Mouse (Mus musculus): ENCODE results near the gene Hpse2. TPM values are rescaled to one million over a fixed set of nuclear protein-coding genes. Genes with fewer than 3 reads are reported as not detected.
A peak's percentile ranks its signal among the peaks of the same experiment; 100 is the strongest.

The Hpse2 gene
- polyA plus RNA-seq, 1 experiment from 2014 or later: 2.7 TPM

DNA sequence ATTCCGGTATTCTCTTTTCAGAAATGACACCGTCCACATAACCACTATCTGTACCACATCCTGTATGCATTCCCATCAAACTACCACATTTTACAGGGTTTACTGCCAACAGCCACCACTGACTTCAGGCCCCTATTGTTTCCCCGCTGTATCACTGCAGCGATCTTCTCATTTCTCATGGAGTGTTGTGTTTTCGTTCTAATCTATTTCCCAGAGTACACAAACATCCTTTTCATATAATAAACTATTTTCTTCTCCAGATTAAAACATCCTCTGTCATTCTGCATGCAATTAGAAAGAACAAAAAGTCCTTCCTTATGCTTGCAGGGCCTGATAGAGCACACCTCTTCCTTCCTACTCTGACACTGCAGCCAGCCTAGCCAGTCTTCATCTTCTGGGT is 399.3 kb downstream of the Hpse2 start:
- Histone ChIP-seq H3K27me3 (ENCODE audit: insufficient read depth, poor library complexity, severe bottlenecking) (no peaks in the 10 kb centered on the region), H3K36me3 (no peaks in the 10 kb centered on the region), H3K4me3 (no peak overlapping the region), H3K27ac (no peak overlapping the region), H3K4me1 (replicated peaks) (no peaks in the 10 kb centered on the region), H3K9me3 (no peaks in the 10 kb centered on the region)
- WGBS: 88% methylated on average over 5 of the region's 5 CpGs
- DNase-seq (ENCODE audit: low spot score): no peak

DNA sequence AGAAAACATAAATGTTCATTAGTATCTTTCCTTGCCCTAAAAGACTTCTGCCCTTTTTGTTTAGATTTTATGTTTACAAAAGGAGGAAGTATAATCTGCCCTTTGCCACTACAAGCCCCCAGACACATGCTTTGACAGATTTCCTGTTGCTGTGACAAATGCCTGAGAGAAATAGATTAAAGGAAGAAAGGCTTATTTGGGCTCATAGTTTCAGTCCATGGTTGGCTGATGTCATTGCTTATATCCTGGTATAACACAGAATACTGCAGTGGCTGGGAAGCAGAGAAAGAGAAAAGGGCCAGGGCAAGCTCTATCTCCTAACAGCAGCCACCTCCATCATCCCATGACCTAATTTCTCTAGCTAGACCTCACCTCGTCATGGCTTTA is 401.8 kb downstream of the Hpse2 start:
- 71% methylated on average over 1 of the region's 1 CpGs for WGBS
- Histone ChIP-seq H3K9me3 (no peaks in the 10 kb centered on the region), H3K27ac (no peak overlapping the region), H3K27me3 (ENCODE audit: insufficient read depth, poor library complexity, severe bottlenecking) (no peaks in the 10 kb centered on the region), H3K4me1 (replicated peaks) (no peaks in the 10 kb centered on the region), H3K4me3 (no peak overlapping the region), H3K36me3 (no peaks in the 10 kb centered on the region)
- DNase-seq (ENCODE audit: low spot score): no peak

DNA sequence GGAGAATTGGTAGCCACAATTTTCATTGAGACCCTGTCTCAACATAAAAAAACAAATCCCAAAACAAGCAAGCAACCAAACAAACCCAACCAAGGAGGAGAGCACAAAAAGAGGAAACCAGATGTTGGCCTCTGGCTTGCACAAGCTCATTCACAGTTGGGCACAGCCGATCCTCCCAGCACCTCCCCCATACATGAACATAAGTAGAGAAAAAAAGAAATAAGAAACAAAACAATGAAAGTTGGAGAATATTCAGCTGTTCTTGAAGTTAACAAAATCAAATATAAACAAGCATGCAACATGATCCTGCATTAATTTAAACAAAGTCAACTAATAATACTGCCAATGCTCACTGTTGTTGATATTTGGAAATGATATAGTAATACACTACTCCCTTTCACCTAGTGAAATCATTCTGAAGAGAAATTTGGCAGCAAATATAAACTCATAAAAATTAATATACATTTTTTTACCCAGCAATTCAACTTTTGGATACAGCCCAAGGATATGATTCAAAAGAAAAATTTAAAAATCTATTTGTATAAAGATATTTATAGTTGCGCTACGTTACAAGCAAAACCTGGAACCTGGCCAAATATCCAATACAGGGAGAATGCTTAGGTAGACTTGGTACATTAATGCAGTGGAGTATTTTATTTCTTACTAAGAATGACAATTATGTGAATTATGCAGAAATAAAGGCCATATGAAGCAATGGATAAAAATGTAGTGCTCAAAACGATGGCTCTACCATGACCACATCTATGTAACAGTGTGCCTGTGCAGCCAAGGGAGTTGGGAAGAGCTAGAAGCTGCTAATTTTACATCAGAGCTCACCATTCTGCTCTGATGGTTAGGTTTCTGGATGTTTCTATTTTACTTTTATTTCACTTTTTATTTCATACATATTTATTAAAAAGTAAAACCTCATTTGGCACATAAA is 402.5 kb downstream of the Hpse2 start:
- WGBS: 82% methylated on average over 4 of the region's 4 CpGs
- no peak for DNase-seq (ENCODE audit: low spot score)

DNA sequence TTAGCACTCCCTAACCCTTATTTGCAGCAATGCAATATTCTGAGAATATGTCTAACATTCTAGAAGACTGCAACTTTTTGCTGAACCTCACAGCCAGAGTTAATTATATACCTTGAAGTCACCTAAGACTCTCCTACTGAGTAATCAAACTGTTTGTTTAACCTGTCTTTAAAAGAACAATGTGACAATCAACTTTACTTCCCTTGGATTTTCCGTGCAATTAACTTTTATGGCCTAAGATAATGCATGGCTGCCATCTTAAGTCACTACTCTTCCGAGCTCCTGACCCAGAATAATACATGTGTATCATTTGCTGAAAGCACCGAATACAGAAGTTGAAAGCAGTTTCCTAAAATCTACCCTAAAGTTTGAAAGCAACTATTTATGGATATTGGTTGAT is 407.6 kb downstream of the Hpse2 start:
- WGBS: 78% methylated on average over 3 of the region's 3 CpGs
- H3K4me3 ChIP-seq: no peak overlapping the region
- H3K4me1 ChIP-seq (replicated peaks): no peaks in the 10 kb centered on the region
- H3K27ac ChIP-seq: no peak overlapping the region
- H3K36me3 ChIP-seq: no peaks in the 10 kb centered on the region
- H3K9me3 ChIP-seq: no peaks in the 10 kb centered on the region
- H3K27me3 ChIP-seq (ENCODE audit: insufficient read depth, poor library complexity, severe bottlenecking): no peaks in the 10 kb centered on the region
- no peak for DNase-seq (ENCODE audit: low spot score)

More for the DNA sequence above, 402.5 kb downstream of the Hpse2 start:
- no peaks in the 10 kb centered on the region for H3K4me1 ChIP-seq (replicated peaks)
- H3K9me3 ChIP-seq: no peaks in the 10 kb centered on the region
- H3K4me3 ChIP-seq: no peak overlapping the region
- H3K27ac ChIP-seq: no peak overlapping the region
- H3K36me3 ChIP-seq: no peaks in the 10 kb centered on the region
- no peaks in the 10 kb centered on the region for H3K27me3 ChIP-seq (ENCODE audit: insufficient read depth, poor library complexity, severe bottlenecking)

DNA sequence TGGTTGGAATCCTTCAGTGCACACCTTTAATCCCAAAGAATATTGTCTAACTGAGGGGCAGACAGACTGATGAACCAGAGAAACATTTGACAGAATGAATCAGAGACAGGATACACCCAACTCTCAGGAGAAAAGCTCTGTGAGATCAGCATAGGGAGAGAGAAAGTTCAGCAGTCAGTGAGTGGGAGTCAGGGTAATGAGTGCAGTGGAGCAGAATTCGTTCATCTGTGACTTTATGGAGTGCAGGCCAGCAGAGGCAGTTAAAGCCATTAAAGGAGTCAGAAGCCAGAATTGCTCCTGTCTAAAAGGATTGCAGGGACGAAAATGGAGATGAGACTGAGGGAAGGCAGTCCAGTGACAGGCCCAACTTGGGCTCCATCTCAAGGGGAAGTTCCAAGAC is 410.2 kb downstream of the Hpse2 start:
- DNase-seq (ENCODE audit: low spot score): no peak
- 73% methylated on average over 2 of the region's 2 CpGs for WGBS

DNA sequence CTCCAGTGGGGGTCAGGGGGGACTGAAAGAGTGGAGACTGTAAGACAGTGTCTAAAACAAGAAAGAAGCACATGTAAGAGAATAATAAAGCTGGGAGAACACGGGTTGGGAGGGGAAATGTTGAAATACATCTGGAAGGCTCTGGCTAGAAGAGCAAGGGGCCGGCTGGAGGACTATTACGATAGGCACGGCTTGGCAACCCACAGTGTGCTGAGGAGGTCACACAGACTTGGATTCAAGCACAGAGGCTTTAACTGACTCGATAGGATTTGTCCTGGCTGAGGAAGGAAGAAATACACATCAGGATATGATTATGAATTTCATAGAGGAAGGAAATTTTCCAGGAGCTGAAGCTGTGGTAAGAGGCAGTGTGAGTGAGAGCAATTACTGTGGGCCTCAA is 414.4 kb downstream of the Hpse2 start:
- 88% methylated on average over 5 of the region's 5 CpGs for WGBS
- H3K4me3 ChIP-seq: no peak overlapping the region
- DNase-seq (ENCODE audit: low spot score): no peak

More for the DNA sequence above, 410.2 kb downstream of the Hpse2 start:
- H3K4me1 ChIP-seq (replicated peaks): no peaks in the 10 kb centered on the region
- H3K27me3 ChIP-seq (ENCODE audit: insufficient read depth, poor library complexity, severe bottlenecking): no peaks in the 10 kb centered on the region
- no peak overlapping the region for H3K27ac ChIP-seq
- H3K36me3 ChIP-seq: no peaks in the 10 kb centered on the region
- no peaks in the 10 kb centered on the region for H3K9me3 ChIP-seq
- no peak overlapping the region for H3K4me3 ChIP-seq

DNA sequence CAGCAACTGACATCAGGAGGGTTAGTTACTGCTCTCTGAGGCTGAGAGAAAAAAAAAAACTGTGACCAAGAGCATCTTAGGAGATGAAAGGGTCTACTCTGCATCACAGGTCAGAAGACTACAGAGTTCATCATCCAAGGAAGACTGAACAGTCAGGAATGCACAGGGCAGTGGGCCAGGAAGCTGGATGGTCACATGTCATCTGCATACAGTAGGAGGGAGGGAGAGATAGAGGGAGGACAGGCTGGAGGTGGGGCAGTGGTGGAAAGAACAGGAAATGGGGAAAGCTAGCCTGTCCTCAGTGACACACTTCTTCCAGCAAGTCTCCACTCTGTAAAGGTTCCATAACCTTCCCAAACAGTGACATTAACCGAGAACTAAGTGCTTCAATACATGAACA is 423.0 kb downstream of the Hpse2 start:
- no peak overlapping the region for H3K27ac ChIP-seq
- WGBS: 85% methylated on average over 1 of the region's 1 CpGs
- H3K36me3 ChIP-seq: no peaks in the 10 kb centered on the region
- H3K4me3 ChIP-seq: no peak overlapping the region
- H3K27me3 ChIP-seq (ENCODE audit: insufficient read depth, poor library complexity, severe bottlenecking): no peaks in the 10 kb centered on the region
- no peaks in the 10 kb centered on the region for H3K4me1 ChIP-seq (replicated peaks)
- DNase-seq (ENCODE audit: low spot score): no peak
- H3K9me3 ChIP-seq: no peaks in the 10 kb centered on the region

More for the DNA sequence above, 414.4 kb downstream of the Hpse2 start:
- H3K36me3 ChIP-seq: no peaks in the 10 kb centered on the region
- H3K27ac ChIP-seq: no peak overlapping the region
- H3K27me3 ChIP-seq (ENCODE audit: insufficient read depth, poor library complexity, severe bottlenecking): no peaks in the 10 kb centered on the region
- no peaks in the 10 kb centered on the region for H3K9me3 ChIP-seq
- H3K4me1 ChIP-seq (replicated peaks): no peaks in the 10 kb centered on the region

DNA sequence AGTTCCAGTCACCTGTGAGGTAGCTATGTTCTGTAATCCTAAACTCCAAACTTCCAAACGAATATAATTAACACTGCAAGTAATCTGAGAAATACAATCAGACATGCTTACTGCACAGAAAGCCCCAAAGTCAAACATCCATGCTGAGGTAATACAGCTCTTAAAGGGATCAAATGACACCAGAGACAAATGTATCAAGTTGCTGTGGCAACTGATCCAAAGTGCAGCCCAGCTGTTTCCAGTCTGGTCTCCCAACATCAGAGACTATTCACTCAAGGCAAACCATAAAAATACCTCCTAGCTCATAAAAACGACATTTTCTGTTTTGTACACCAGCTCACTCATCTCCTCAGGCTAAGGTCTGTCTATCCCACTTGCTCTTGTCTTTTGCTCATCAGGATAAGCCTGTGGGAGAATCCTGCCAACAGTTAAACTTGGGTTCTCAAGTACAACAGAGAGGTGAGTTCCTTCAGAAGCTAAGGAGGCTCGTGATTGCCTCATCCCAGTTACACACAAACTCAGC is 440.0 kb downstream of the Hpse2 start:
- no peak overlapping the region for H3K4me3 ChIP-seq
- WGBS: 53% methylated on average over 3 of the region's 3 CpGs
- H3K27ac ChIP-seq: no peak overlapping the region
- H3K36me3 ChIP-seq: no peaks in the 10 kb centered on the region
- no peaks in the 10 kb centered on the region for H3K27me3 ChIP-seq (ENCODE audit: insufficient read depth, poor library complexity, severe bottlenecking)
- H3K4me1 ChIP-seq (replicated peaks): no peaks in the 10 kb centered on the region
- no peak for DNase-seq (ENCODE audit: low spot score)
- peaks cover 9% of the 10 kb centered on the region for H3K9me3 ChIP-seq

DNA sequence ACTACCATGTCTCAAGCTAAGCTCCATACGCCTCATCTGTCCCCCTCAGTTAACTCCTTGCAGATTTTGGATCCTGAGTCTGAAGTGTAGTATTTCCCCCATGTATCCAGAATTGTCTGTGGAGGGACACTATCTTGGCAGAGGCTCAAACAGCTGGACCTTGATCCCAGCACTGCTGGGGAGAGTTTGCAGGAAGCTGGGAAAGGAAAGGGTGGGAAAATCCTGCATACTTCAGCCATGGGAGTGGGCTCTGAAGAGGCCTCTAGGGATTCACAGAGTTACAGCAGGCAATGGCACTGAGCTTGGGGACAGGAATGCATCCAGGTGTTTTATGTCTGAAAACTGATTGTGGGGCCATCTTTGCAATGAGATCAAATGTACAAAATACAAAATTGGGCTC is 450.6 kb downstream of the Hpse2 start:
- peak overlapping the region; percentile 35; the same call in 1 of the 2 replicates for H3K27ac ChIP-seq
- no peak overlapping the region for H3K4me3 ChIP-seq
- DNase-seq (ENCODE audit: low spot score): no peak
- peaks cover 22% of the 10 kb centered on the region for H3K4me1 ChIP-seq (replicated peaks)
- H3K27me3 ChIP-seq (ENCODE audit: insufficient read depth, poor library complexity, severe bottlenecking): peaks cover 6% of the 10 kb centered on the region
- 67% methylated on average over 1 of the region's 1 CpGs for WGBS
- H3K9me3 ChIP-seq: peaks cover 12% of the 10 kb centered on the region
- peaks cover 2% of the 10 kb centered on the region; the same call in 1 of the 2 replicates for H3K36me3 ChIP-seq

DNA sequence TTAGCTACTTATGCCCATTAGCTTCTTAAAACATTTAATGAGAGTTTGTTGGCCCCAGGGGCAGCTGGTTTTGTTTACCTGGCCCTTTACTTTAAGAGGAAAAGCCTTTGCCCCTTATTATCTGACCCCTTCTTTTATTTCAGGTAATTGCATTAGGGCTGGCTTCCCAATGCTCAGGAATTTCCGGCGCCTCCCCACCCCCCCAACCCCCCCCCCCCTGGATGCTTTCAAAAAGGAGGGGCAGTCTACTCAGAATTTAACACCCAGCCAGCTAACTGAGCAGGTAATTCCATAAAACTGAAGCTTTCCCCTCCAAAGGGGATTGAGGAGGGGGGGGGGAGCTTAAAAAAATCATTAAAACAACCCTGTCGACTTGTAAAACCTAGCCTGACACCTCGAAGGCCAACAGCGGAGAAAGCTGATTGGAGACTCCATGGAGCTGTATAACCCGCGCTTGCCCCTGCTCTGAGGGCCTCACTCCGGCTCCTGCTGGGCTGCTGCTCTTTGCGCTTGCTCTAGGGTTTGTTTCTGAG is 451.4 kb downstream of the Hpse2 start:
- Histone ChIP-seq H3K27me3 (ENCODE audit: insufficient read depth, poor library complexity, severe bottlenecking) (peaks cover 6% of the 10 kb centered on the region), H3K9me3 (0 out of 2 replicates have a peak, but pooled peaks cover 4% of the 10 kb centered on the region), H3K36me3 (no peaks in the 10 kb centered on the region), H3K4me3 (no peak overlapping the region), H3K27ac (peak overlapping the region; percentile 64; the same call in 1 of the 2 replicates), H3K4me1 (replicated peaks) (peaks cover 22% of the 10 kb centered on the region)
- WGBS: 4% methylated on average over 9 of the region's 9 CpGs
- DNase-seq (ENCODE audit: low spot score): peak; percentile 60

DNA sequence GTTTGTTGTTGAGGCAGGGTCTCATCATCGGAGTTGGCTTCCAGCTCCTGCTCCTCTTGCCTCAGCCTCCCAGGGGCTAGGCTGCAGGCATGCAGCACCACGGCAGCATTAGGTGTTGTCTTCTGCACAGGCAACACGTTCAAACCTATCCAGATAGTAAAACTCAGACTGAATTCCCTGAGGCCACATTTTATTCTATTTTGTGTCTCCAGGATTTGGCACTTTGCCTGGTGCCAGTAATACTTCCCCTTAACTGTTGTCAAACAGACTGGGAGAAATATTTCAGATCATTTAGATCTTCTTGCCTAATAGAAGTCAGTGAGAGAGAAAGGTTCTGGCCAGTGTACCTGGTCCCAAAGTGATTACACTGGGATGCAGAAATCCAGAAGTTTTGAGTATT is 458.5 kb downstream of the Hpse2 start:
- DNase-seq (ENCODE audit: low spot score): no peak
- H3K27me3 ChIP-seq (ENCODE audit: insufficient read depth, poor library complexity, severe bottlenecking): peaks cover 4% of the 10 kb centered on the region
- no peak overlapping the region for H3K4me3 ChIP-seq
- no peak overlapping the region for H3K27ac ChIP-seq
- WGBS: 81% methylated on average over 3 of the region's 3 CpGs
- peaks cover 6% of the 10 kb centered on the region; the same call in 1 of the 2 replicates for H3K4me1 ChIP-seq (replicated peaks)
- no peaks in the 10 kb centered on the region for H3K9me3 ChIP-seq
- no peaks in the 10 kb centered on the region for H3K36me3 ChIP-seq

DNA sequence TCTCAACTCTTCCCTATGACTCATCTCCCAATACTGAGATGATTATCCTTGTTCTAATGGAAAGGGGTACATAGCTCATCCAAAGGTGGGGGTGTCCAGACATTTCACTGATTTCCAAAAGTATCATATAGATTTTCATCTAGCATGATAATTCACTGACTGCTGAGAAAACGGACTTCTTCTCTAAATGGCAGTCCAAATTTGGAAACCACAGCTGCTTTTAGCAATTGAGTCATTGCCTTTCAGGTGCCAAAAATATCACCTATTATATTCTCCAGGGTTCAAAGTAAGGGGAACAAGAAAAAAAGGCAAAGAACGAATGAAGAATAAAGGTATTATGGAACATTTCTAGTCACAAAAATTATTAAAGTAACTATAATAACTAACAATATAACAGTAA is 459.9 kb downstream of the Hpse2 start:
- no peak for DNase-seq (ENCODE audit: low spot score)
- Histone ChIP-seq H3K4me3 (no peak overlapping the region), H3K27me3 (ENCODE audit: insufficient read depth, poor library complexity, severe bottlenecking) (no peaks in the 10 kb centered on the region), H3K4me1 (replicated peaks) (no peaks in the 10 kb centered on the region), H3K36me3 (no peaks in the 10 kb centered on the region), H3K27ac (no peak overlapping the region), H3K9me3 (no peaks in the 10 kb centered on the region)
- WGBS: 85% methylated on average over 2 of the region's 2 CpGs

DNA sequence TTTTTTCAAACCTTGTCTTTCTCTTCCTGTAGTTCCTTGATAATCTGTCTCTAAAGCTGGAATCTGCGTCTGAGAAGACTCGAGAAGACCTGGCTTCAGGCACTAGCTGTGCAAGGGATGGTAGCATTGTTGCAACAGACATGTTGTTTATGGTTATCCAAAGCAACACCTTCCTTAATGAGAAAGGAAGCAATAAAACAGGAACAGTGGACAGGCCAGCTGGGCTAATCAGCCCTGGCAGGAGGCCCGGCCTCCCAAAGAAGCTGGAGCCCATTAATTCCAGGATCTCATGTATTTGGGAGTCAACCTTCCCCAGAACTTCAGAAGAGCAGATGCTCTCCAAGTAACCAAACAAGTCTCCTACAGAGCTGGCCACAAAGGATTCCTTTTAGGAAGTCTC is 465.5 kb downstream of the Hpse2 start:
- Histone ChIP-seq H3K4me1 (replicated peaks) (no peaks in the 10 kb centered on the region), H3K9me3 (no peaks in the 10 kb centered on the region), H3K27me3 (ENCODE audit: insufficient read depth, poor library complexity, severe bottlenecking) (no peaks in the 10 kb centered on the region), H3K4me3 (no peak overlapping the region), H3K36me3 (no peaks in the 10 kb centered on the region), H3K27ac (no peak overlapping the region)
- WGBS: 87% methylated on average over 3 of the region's 3 CpGs
- DNase-seq (ENCODE audit: low spot score): no peak

Data from hindbrain, embryonic 10.5 days (tissue).